Mouse (Mus musculus): Measurements from ENCODE around the gene Ncapd3. TPM values are rescaled to one million over a fixed set of nuclear protein-coding genes. Genes with fewer than 3 reads are reported as not detected.

Ncapd3 gene
- total RNA-seq, 2 experiments from 2014 or later, result 5.1 to 6.8 TPM

- intact Hi-C loops (cut with DNase I; ENCODE audit: low total_unique reads), result loop anchor here (5.0 to 10.0 kb wide), 2 partner anchors 62 to 215 kb away; no protein-coding TSS in a partner anchor
- peak; percentile 43 for DNase-seq
These were observed 79.8 kb downstream of the Ncapd3 start for GRCm38 (mm10) chr9:27109533-27110514.

GRCm38 (mm10) chr9:27110681-27111080, 80.7 kb downstream of the Ncapd3 start:
- intact Hi-C loops (cut with DNase I; ENCODE audit: low total_unique reads), result no loop called here
- no peak for DNase-seq

GRCm38 (mm10) chr9:27111756-27112155, 81.8 kb downstream of the Ncapd3 start:
- intact Hi-C loops (cut with DNase I; ENCODE audit: low total_unique reads), result no loop called here
- no peak for DNase-seq

DNA sequence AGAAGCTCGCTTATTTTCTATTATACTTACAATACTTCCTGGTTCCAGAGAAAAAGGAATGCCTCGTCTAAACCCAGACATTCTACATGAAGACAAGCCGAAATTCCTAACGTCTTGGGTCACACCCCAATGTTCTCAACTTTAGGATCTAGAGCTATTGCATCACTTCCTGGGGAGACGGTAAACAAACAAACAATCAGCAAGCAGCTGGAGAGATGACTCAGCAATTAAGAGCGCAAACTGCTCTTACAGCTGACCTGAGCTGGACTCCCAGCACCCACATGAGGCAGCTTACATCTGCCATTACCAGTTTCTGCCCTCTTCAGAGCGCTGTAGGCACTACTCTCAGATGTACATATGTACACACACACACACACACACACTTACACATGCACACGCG, 91.3 kb downstream of the Ncapd3 start:
- DNase-seq, result no peak
- intact Hi-C loops (cut with DNase I; ENCODE audit: low total_unique reads), result no loop called here

GRCm38 (mm10) chr9:27122076-27122475, 92.1 kb downstream of the Ncapd3 start:
- no peak for DNase-seq
- intact Hi-C loops (cut with DNase I; ENCODE audit: low total_unique reads), result no loop called here

GRCm38 (mm10) chr9:27122963-27123362, 93.0 kb downstream of the Ncapd3 start:
- intact Hi-C loops (cut with DNase I; ENCODE audit: low total_unique reads), result no loop called here
- DNase-seq, result no peak

GRCm38 (mm10) chr9:27123947-27124346, 94.0 kb downstream of the Ncapd3 start:
- DNase-seq, result no peak
- intact Hi-C loops (cut with DNase I; ENCODE audit: low total_unique reads), result no loop called here

DNA sequence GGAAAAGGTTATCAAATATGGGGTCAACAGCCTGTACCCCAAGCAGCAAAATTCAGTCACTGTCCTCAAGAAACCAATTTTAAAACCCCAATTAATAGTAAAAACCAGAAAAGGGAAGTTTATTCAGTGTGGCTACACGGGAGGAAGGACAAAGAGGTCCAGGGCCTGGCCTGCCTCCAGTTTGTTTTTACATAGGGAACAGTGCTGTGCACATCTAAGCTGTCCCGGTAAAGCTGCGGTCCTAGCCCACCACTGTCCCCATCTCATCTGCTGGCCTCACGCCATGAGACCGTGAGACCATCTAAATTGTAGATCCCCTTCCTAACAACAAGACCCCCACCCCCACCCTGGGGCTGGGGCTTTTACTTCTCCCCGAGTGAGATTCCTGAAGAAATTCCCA, 95.5 kb downstream of the Ncapd3 start:
- no peak for DNase-seq
- intact Hi-C loops (cut with DNase I; ENCODE audit: low total_unique reads), result no loop called here

DNA sequence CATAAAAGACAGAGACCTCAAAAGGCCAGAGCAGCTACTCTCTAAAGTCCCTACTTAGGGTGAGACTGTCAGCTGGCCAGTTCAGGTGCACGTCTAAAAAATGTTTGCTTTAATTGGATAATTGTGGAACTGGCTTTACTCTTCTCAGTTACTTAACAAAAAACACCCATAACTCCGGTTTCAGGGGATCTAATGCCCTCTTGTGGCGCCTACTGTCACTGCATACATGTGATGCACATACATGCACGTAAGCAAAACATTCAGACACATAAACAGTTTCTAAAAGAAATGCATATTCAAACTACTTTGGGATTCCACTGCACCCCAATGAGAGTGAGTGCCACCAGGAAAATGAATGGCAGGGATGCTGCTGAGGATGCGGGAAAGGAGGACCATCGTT, 96.6 kb downstream of the Ncapd3 start:
- no peak for DNase-seq
- intact Hi-C loops (cut with DNase I; ENCODE audit: low total_unique reads), result no loop called here

- DNase-seq, result no peak
- intact Hi-C loops (cut with DNase I; ENCODE audit: low total_unique reads), result no loop called here
These were observed 98.7 kb downstream of the Ncapd3 start for GRCm38 (mm10) chr9:27128629-27129028.

- intact Hi-C loops (cut with DNase I; ENCODE audit: low total_unique reads), result no loop called here
- DNase-seq, result no peak
These were observed 104.4 kb downstream of the Ncapd3 start for GRCm38 (mm10) chr9:27134410-27134809.

- intact Hi-C loops (cut with DNase I; ENCODE audit: low total_unique reads), result loop anchor here (5.0 kb wide), 1 partner anchor 37 kb away; no protein-coding TSS in a partner anchor
- no peak for DNase-seq
These were observed 105.4 kb downstream of the Ncapd3 start for GRCm38 (mm10) chr9:27135372-27135771.

GRCm38 (mm10) chr9:27136651-27137050, 106.7 kb downstream of the Ncapd3 start:
- no peak for DNase-seq
- intact Hi-C loops (cut with DNase I; ENCODE audit: low total_unique reads), result loop anchor here (5.0 kb wide), 1 partner anchor 36 kb away; no protein-coding TSS in a partner anchor

DNA sequence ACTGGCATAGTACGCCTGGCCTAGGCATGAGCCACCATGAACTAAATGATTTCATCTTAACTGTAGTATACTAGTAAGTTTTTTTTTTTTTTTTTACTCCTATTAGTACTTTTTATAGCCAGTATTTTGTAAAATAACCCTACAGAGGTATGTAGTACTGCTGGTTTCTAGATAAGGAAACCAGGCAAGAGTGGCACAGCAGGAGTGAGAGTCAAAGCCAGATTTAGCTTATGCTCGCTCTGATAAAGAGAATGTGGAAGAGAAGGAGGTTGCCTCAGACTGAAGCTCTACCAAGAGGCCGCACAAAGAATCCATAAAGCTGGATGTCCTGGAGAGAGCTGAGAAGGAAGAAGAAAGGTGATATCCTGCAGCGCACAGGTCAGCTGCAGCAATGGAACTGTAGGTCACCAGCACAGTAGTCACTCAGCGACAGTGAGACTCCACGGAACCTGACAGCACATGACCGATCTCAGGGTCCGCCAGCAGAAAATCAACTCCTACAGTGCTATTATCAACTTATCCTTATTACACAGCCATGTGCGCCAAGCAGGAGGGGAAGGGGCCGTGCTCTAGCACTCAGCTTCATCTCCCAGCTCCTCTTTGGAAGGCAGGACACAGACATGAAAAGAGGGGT, 110.6 kb downstream of the Ncapd3 start:
- intact Hi-C loops (cut with DNase I; ENCODE audit: low total_unique reads), result no loop called here
- no peak for DNase-seq

DNA sequence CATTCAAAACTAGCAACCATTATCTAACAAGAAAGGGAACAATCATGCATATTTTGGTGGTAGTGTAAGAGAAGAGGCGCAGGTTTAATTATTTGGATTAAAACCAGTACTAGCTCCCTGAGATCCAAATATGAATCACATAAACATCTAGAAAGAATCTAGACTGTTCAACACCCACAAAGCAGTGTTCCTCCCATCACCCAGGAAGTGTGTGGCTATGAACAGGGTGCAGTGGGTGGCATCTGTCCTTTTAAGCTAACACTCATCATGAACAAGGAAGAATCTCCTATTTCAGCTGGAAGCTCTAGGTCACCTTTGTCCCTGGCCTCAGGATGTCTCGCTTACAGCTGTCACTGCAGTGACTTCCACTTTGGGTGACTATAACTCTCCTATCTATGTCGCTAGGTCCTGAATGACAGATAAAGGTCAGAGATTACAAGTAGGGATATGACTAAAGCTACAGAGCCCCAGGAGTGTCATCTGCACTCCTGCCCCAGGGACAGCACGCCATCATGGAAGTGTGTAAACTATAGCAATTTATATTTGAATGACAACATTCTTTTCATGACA, 114.4 kb downstream of the Ncapd3 start:
- intact Hi-C loops (cut with DNase I; ENCODE audit: low total_unique reads), result no loop called here
- no peak for DNase-seq

Other genes starting within 250 kb of the Ncapd3 start
- gene Glb1l2, start 223.7 kb upstream of the Ncapd3 start, total RNA-seq (2021), result 10 to 100 TPM in 1 of 2 experiments, 1 to 10 TPM in 1; 1.7 to 12.3 TPM
- not detected for gene Glb1l3, start 169.3 kb upstream of the Ncapd3 start, total RNA-seq (2021)
- not detected for gene Gm1110, start 107.1 kb upstream of the Ncapd3 start, total RNA-seq (2021)
- 10 to 100 TPM; 27.7 to 32.1 TPM for gene Acad8, start 30.6 kb upstream of the Ncapd3 start, total RNA-seq (2021)
- 10 to 100 TPM; 24.1 to 28.4 TPM for gene Thyn1, start 30.5 kb upstream of the Ncapd3 start, total RNA-seq (2021)
- gene Vps26b, start 110 bp upstream of the Ncapd3 start, total RNA-seq (2021), result 10 to 100 TPM; 28.1 to 28.4 TPM
- gene Jam3, start 125.2 kb downstream of the Ncapd3 start, total RNA-seq (2021), result 10 to 100 TPM; 19.2 to 21.2 TPM